Mouse (Mus musculus) heart, embryonic 14.5 days (tissue): ENCODE measurements around the gene AI854703. TPM values are rescaled to one million over a fixed set of nuclear protein-coding genes. Genes with fewer than 3 reads are reported as not detected.

Experiments used
- ATAC-seq: fragments of 200-750 bp; cut with Nextera tagmentation; 2 replicates; pipeline ENCODE4 v1.8.0; 2017; ENCODE audit warnings: low read depth, moderate TSS enrichment; ENCODE audit not compliant: insufficient number of reproducible peaks, insufficient read depth, low FRiP score
- H3K27ac ChIP-seq, 2 experiments: fragments of 200-500 bp in 1 of 2; fragments of 300-500 bp in 1 of 2; sonication (generic) in 1 of 2; replicated peaks in 1 of 2; 2 replicates each; pipeline ENCODE4 v1.5.1; 2012 to 2014; ENCODE audit warnings: low read depth in 2 of 2, low read length in 2 of 2, control low read depth in 1 of 2, mild to moderate bottlenecking in 1 of 2, mixed read lengths in 1 of 2; ENCODE audit not compliant: control insufficient read depth in 1 of 2, insufficient read depth in 1 of 2
- H3K27me3 ChIP-seq: fragments of 300-500 bp; sonication (generic); 2 replicates; pipeline ENCODE4 v1.6.1; 2014; ENCODE audit warnings: mild to moderate bottlenecking, low read length, control low read depth; ENCODE audit not compliant: control insufficient read depth, insufficient read depth
- H3K36me3 ChIP-seq: fragments of 300-500 bp; sonication (generic); 2 replicates; pipeline ENCODE4 v1.6.1; 2014; ENCODE audit warnings: mild to moderate bottlenecking, control low read depth, low read length, mixed read lengths; ENCODE audit not compliant: control insufficient read depth, insufficient read depth
- H3K4me1 ChIP-seq, 2 experiments: fragments of 200-500 bp in 1 of 2; fragments of 300-500 bp in 1 of 2; sonication (generic) in 1 of 2; 2 replicates each; pipeline ENCODE4 v1.6.1; 2012 to 2014; ENCODE audit warnings: low read length in 2 of 2, control low read depth in 1 of 2, mixed read lengths in 1 of 2; ENCODE audit not compliant: control insufficient read depth in 2 of 2, insufficient read depth in 2 of 2
- H3K4me2 ChIP-seq: fragments of 300-500 bp; sonication (generic); 2 replicates; pipeline ENCODE4 v1.6.1; 2014; ENCODE audit warnings: mild to moderate bottlenecking, low read length
- H3K4me3 ChIP-seq, 2 experiments: fragments of 200-500 bp in 1 of 2; fragments of 300-500 bp in 1 of 2; sonication (generic) in 1 of 2; 2 replicates each; pipeline ENCODE4 v1.5.1; 2012 to 2014; ENCODE audit warnings: low read length in 2 of 2, mild to moderate bottlenecking in 2 of 2, control low read depth in 1 of 2, low read depth in 1 of 2, moderate library complexity in 1 of 2; ENCODE audit not compliant: control insufficient read depth in 1 of 2, insufficient read depth in 1 of 2
- H3K9ac ChIP-seq: fragments of 300-500 bp; sonication (generic); 2 replicates; pipeline ENCODE4 v1.6.1; 2014; ENCODE audit warnings: mild to moderate bottlenecking, low read length
- H3K9me3 ChIP-seq: fragments of 300-500 bp; sonication (generic); 2 replicates; pipeline ENCODE4 v1.6.1; 2016; ENCODE audit warnings: low read length, control low read depth; ENCODE audit not compliant: control insufficient read depth
- WGBS: fragments of 180-500 bp; shearing (Covaris S2); extraction: QIAGEN DNeasy Blood & Tissue Kit; methylation state at CpG from one replicate; pipeline ENCODE4 v1.1.7; 2014; 5-methylcytosine and 5-hydroxymethylcytosine counted together
- polyA plus RNA-seq: library from polyadenylated mRNA; unstranded; fragments of >200 nt; fragmentation: Nextera tagmentation; extraction: Ambion mirVana; gene quantifications from 2 replicates; pipeline ENCODE4 v1.2.1, GENCODE M21; 2014

Gene AI854703
- polyA plus RNA-seq, 1 experiment from 2014 or later, result 1.1 TPM

DNA sequence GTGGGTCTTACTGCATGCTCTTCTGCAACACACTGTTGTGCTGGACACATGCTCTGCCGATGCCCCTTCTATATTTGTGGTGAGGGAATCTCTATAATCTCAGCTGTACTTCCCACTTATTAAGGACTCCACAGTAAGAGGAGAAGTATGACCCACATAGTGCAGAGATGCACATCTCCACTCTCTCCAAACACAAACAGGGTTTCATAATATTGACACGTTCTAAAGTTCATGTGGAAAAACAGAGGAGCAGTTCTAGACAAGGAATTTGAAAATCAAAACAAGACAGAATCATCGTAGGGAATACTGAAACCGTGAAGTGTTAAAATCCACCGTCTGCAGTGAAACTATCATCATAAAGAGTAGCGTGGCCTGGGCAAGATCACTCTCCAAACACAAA lies 34.7 kb upstream of the AI854703 start:
- Histone ChIP-seq H3K4me2 (no peak overlapping the region), H3K4me3 (no peak overlapping the region), H3K27me3 (no peaks in the 10 kb centered on the region), H3K9ac (no peak overlapping the region), H3K36me3 (peaks cover 16% of the 10 kb centered on the region), H3K9me3 (peaks cover 8% of the 10 kb centered on the region), H3K27ac (no peak overlapping the region), H3K4me1 (peaks cover 23 to 30% of the 10 kb centered on the region in 2 experiments)
- WGBS, result 89% methylated on average over 6 of the region's 6 CpGs
- ATAC-seq, result no peak

DNA sequence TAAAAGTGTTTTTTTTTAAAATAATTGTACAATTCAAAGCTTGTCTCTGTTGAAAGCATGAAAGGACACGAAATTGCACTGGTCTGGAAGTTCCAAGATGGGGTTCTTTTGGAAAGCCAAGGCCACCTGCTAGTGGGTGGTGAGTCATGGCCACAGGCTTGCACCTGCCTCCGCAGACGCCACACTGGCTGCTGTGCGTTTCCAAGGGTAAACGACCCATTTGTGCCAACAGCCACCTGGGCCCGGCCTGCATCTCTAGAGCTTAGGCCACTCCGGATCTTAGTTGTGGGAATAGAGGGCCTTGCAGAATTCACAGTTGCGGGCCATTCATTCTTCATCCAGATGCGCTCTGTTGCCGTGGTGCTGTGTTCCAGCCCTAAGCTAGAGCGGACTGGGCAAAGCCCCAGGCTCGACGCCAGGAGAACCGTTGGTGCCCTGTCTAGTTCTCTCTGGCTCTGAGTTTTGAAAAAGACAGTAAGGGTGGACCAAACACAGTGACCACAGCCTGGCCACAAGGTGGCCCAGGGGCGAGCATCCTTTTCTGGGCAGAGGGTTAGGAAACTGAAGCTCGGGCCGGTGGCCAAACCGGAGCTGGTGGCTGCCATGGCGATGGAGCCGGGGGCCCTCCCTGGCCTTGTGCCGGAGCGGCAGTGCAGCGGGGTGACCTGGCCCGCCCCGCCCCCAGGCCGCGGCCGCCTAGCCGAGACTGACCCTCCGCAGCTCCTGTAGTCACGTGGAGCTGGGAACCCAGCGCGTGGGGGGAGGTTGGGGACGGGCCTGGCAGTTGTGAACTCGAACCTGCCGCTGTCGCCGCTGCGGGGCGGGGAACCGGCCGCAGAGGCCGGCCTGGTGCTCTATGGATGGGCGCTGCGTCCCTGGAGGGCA lies 33.2 kb upstream of the AI854703 start, which contains the start of the genes Repin1 and Gm44965:
Repin1 (plus strand) TSS at position 726 of the 885 bp plus-strand sequence.
Gm44965 (plus strand) TSS at position 784 of the 885 bp plus-strand sequence.
- peaks cover 31% of the 10 kb centered on the region for H3K36me3 ChIP-seq
- ATAC-seq, result peak; percentile 90
- H3K9ac ChIP-seq, result peak within 1 kb of the TSS; percentile 94
- H3K4me2 ChIP-seq, result peak within 1 kb of the TSS; percentile 88
- H3K4me1 ChIP-seq, result peaks cover 23 to 30% of the 10 kb centered on the region in 2 experiments
- peak within 1 kb of the TSS; percentile 74 to 95 for H3K4me3 ChIP-seq
- peak within 1 kb of the TSS; percentile 90 to 92 for H3K27ac ChIP-seq
- WGBS, result 9% methylated on average over 41 of the region's 45 CpGs
- H3K27me3 ChIP-seq, result no peaks in the 10 kb centered on the region
- H3K9me3 ChIP-seq, result peaks cover 20% of the 10 kb centered on the region

DNA sequence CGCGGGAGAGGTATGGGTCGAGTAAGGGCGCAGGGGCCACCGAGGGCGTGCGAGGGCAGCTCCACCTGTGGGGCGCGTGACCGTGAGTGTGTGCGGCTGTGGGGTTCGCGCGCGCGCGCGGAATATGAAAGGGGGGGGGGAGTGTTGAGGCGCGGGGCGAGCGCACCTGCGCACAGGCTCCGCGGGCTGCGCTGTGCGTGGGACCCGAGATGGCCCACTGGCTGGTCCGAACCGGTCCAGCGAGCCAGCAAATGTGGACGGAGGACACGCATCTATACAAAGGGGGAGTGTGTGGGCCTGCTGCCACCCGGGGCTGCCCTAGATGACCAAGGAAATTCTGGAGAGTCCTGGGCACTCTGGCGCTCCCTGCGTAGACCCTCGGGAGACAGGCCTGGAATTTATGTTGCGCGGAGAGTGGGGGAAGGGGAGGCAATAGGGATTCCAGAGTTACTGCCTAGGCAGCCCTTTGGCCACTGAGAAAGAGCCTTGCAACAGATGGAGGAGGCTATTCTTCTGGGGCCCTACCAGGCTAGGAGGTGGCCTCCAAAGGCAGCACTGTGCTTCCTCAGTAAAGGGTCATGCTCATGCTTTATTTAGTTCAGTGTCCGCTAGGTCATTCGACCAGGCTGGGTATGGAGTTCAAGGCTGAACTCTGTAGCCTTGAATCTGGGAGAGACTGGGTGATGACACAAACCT lies 32.4 kb upstream of the AI854703 start:
- Histone ChIP-seq H3K27ac (peak overlapping the region; percentile 90 to 92), H3K9me3 (peaks cover 20% of the 10 kb centered on the region), H3K36me3 (peaks cover 39% of the 10 kb centered on the region), H3K4me2 (peak overlapping the region; percentile 88), H3K4me3 (peak overlapping the region; percentile 74 to 95), H3K4me1 (peaks cover 20 to 26% of the 10 kb centered on the region in 2 experiments), H3K27me3 (no peaks in the 10 kb centered on the region), H3K9ac (peak overlapping the region; percentile 94)
- peak; percentile 19; the same call in 1 of the 2 replicates for ATAC-seq
- WGBS, result 1% methylated on average over 37 of the region's 41 CpGs

DNA sequence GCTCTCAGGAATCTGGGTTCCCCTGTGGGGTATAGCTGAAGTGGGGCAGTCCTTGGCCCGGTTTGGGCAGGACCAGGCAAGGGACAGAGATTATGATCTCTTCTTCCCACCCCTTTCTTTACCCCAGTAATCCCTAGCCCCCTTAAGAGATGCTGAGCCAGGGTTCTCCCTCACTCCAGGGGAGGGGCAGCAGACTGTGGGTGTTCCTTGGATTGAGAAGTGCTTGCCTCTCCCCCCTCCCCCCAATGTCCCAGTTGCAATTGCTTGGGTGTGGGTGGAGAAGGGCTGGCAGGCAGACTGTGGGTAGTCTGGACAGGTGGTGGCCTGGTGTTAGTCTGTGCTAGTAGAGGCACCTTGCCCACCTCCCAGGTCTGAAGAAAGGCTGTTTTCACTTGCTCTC lies 31.3 kb upstream of the AI854703 start:
- Histone ChIP-seq H3K4me3 (peak overlapping the region; percentile 6 to 74; a peak in 1 of 4 replicates), H3K36me3 (peaks cover 50% of the 10 kb centered on the region), H3K4me1 (peaks cover 12 to 16% of the 10 kb centered on the region in 2 experiments), H3K9ac (peak overlapping the region; percentile 94), H3K27ac (no peak overlapping the region), H3K27me3 (no peaks in the 10 kb centered on the region), H3K4me2 (peak overlapping the region; percentile 88), H3K9me3 (peaks cover 20% of the 10 kb centered on the region)
- ATAC-seq, result no peak
- 67% methylated on average over 1 of the region's 1 CpGs for WGBS

DNA sequence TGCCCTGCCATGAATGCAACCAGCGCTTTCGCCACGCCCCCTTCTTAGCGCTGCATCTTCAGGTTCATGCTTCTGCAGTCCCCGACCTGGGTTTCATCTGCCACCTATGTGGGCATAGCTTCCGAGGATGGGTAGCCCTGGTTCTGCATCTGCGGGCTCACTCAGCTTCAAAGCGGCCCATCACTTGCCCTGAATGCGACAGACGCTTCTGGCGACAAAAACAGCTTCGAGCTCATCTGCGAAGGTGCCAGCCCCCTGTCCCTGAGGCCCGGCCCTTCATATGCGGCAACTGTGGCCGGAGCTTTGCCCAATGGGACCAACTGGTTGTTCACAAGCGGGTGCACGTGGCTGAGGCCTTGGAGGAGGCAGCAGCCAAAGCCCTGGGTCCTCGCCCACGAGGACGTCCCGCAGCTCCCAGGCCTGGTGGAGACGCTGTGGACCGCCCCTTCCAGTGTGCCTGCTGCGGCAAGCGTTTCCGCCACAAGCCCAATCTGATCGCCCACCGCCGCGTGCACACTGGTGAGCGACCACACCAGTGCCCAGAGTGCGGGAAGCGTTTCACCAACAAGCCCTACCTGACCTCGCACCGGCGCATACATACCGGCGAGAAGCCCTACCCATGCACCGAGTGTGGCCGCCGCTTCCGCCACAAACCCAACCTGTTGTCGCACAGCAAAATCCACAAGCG lies 29.9 kb upstream of the AI854703 start:
- WGBS, result 93% methylated on average over 44 of the region's 45 CpGs
- peaks cover 12 to 19% of the 10 kb centered on the region in 2 experiments for H3K4me1 ChIP-seq
- H3K27me3 ChIP-seq, result no peaks in the 10 kb centered on the region
- H3K9ac ChIP-seq, result no peak overlapping the region
- no peak overlapping the region for H3K4me2 ChIP-seq
- ATAC-seq, result no peak
- H3K27ac ChIP-seq, result no peak overlapping the region
- H3K36me3 ChIP-seq, result peaks cover 54% of the 10 kb centered on the region
- H3K9me3 ChIP-seq, result peaks cover 20% of the 10 kb centered on the region
- H3K4me3 ChIP-seq, result no peak overlapping the region

DNA sequence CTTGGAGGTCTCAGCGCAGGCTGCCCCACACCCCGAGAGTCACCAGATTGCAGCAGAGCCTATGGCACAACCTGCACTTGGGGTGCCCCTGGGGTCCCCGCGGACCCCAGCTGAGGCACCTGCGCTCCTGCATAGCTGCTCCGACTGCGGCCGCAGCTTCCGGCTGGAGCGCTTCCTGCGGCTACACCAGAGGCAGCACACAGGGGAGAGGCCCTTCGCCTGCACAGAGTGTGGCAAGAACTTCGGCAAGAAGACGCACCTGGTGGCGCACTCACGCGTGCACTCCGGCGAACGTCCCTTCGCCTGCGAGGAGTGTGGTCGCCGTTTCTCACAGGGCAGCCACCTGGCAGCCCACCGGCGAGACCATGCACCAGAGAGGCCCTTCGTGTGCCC lies 29.3 kb upstream of the AI854703 start:
- Histone ChIP-seq H3K4me1 (peaks cover 12 to 19% of the 10 kb centered on the region in 2 experiments), H3K4me2 (no peak overlapping the region), H3K27me3 (no peaks in the 10 kb centered on the region), H3K27ac (no peak overlapping the region), H3K9ac (no peak overlapping the region), H3K4me3 (no peak overlapping the region), H3K36me3 (peaks cover 54% of the 10 kb centered on the region), H3K9me3 (peaks cover 20% of the 10 kb centered on the region)
- WGBS, result 95% methylated on average over 27 of the region's 27 CpGs
- ATAC-seq, result no peak

DNA sequence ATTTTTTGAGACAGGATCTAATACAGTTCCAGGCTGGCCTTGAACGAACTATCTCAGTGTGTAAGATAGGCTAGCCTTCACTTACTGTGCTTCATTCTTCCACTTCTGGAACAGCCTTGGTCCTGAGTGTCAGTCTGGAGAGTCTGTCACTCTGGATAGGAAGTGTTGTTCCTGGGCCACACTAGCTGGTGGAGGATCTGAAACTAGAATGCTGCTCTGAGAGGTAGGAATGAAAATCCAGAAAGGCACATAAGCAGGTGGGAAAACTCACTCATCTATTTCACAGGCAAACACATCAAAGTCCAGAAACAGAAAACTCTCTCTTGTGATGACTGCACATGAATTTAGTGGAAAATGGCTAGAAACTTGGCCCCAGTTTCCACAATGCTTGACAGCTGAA lies 26.0 kb upstream of the AI854703 start:
- Histone ChIP-seq H3K9ac (no peak overlapping the region), H3K4me3 (no peak overlapping the region), H3K36me3 (peaks cover 50% of the 10 kb centered on the region), H3K9me3 (peaks cover 20% of the 10 kb centered on the region), H3K4me1 (peaks cover 0 to 11% of the 10 kb centered on the region in 2 experiments; a peak in 1 of 4 replicates), H3K4me2 (no peak overlapping the region), H3K27me3 (no peaks in the 10 kb centered on the region), H3K27ac (no peak overlapping the region)
- ATAC-seq, result no peak
- WGBS, result 83% methylated on average over 1 of the region's 1 CpGs
